Mouse (Mus musculus) lung, postnatal 0 days (tissue): ENCODE data around the gene Snapc3. TPM values are rescaled to one million over a fixed set of nuclear protein-coding genes. Genes with fewer than 3 reads are reported as not detected.

Experiments used
- ATAC-seq: fragments of 200-750 bp; cut with Nextera tagmentation; 2 replicates; pipeline ENCODE4 v1.8.0; 2017; ENCODE audit warnings: moderate library complexity
- DNase-seq: peaks from one replicate; pipeline ENCODE4 v3.0.0-alpha.2; 2016; ENCODE audit warnings: low spot score
- H3K27ac ChIP-seq: fragments of 300-500 bp; sonication (generic); 2 replicates; pipeline ENCODE4 v1.5.1; 2014; ENCODE audit warnings: antibody characterized with exemption, mild to moderate bottlenecking, low read length, mixed read lengths
- H3K27me3 ChIP-seq: fragments of 300-500 bp; sonication (generic); replicated peaks from 2 replicates; pipeline ENCODE4 v1.6.1; 2014; ENCODE audit warnings: low read length, mixed read lengths; ENCODE audit not compliant: insufficient read depth
- H3K36me3 ChIP-seq: fragments of 300-500 bp; sonication (generic); 2 replicates; pipeline ENCODE4 v1.6.1; 2014; ENCODE audit warnings: low read length, mixed read lengths; ENCODE audit not compliant: insufficient read depth
- H3K4me1 ChIP-seq: fragments of 300-500 bp; sonication (generic); 2 replicates; pipeline ENCODE4 v1.6.1; 2014; ENCODE audit warnings: antibody characterized with exemption, low read depth, low read length, mixed read lengths; ENCODE audit not compliant: insufficient read depth
- H3K4me2 ChIP-seq: fragments of 300-500 bp; sonication (generic); replicated peaks from 2 replicates; pipeline ENCODE4 v1.6.1; 2014; ENCODE audit warnings: low read depth, mild to moderate bottlenecking, low read length, moderate library complexity, mixed read lengths
- H3K4me3 ChIP-seq: fragments of 300-500 bp; sonication (generic); 2 replicates; pipeline ENCODE4 v1.5.1; 2014; ENCODE audit warnings: low read depth, low read length
- H3K9ac ChIP-seq: fragments of 300-500 bp; sonication (generic); replicated peaks from 2 replicates; pipeline ENCODE4 v1.6.1; 2014; ENCODE audit warnings: low read depth, mild to moderate bottlenecking
- H3K9me3 ChIP-seq: fragments of 300-500 bp; sonication (generic); 2 replicates; pipeline ENCODE4 v1.6.1; 2016; ENCODE audit warnings: low read length, mixed read lengths
- CTCF ChIP-seq: IDR thresholded peaks from 2 replicates; pipeline ENCODE4 v1.5.1; 2016; ENCODE audit warnings: antibody characterized with exemption, mild to moderate bottlenecking
- EP300 ChIP-seq: IDR thresholded peaks from 2 replicates; pipeline ENCODE4 v1.6.1; 2016; ENCODE audit warnings: antibody characterized with exemption, mild to moderate bottlenecking, control low read depth
- WGBS: fragments of 180-500 bp; shearing (Covaris S2); extraction: QIAGEN DNeasy Blood & Tissue Kit; methylation state at CpG from one replicate; pipeline ENCODE4 v1.1.7; 2014; 5-methylcytosine and 5-hydroxymethylcytosine counted together
- polyA plus RNA-seq: library from polyadenylated mRNA; unstranded; fragments of >200 nt; fragmentation: Nextera tagmentation; extraction: Ambion mirVana; gene quantifications from 2 replicates; pipeline ENCODE4 v1.2.1, GENCODE M21; 2015

Snapc3 gene
- polyA plus RNA-seq, 1 experiment from 2014 or later: 21.5 TPM

DNA sequence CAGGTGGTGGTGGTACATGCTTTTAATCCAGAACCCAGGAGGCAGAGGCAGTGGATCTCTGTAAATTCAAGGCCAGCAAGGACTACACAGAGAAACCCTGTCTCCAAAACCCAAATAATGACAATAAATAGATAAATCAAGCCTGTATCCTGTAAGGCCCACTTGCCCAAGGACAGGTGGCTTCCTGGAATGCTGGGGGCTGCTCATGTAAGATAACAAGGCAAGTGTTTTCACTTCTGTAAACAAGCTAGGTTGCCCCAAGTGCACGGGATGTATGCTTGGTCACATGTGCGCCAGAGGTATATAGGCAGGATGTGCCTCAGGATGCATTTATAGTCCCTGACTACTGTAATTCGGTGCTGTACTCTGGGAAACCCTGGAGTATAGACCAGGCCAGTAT lies 5.5 kb upstream of the Snapc3 start:
- 52% methylated on average over 3 of the region's 3 CpGs for WGBS
- TF ChIP-seq CTCF (no peak), EP300 (no peak)

DNA sequence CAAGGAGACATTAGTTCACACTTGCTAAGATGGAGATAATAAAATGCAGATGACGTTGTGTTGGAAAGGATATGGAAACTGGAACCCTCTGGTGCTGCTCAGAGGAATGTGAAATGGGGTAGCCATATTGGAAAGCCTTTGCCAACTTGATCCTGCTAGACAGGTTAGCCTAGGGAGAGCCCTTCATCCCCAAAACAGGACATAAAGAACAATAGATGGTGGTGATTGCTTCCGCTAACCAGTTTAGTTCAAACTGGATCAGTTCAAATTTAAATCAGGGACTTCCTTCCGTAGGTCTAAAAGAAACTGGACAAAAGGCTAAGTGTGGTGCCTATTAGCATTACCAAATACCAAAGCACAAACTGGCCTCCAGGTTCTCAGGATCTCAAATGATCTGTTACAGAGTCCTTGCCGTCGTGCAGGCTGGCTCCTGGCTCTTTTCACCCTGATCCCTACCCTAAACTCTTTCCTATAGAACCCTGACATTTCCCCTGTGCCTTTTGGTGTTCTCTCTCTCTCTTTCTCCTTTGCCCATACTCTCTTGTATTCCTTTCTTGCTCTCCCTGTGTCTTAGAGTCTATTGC lies 3.2 kb upstream of the Snapc3 start:
- no peaks in the 10 kb centered on the region for H3K36me3 ChIP-seq
- DNase-seq: no peak
- TF ChIP-seq CTCF (no peak), EP300 (no peak)
- H3K27ac ChIP-seq: no peak overlapping the region
- no peak overlapping the region for H3K4me2 ChIP-seq
- 85% methylated on average over 5 of the region's 5 CpGs for WGBS
- H3K9ac ChIP-seq: no peak overlapping the region
- no peak overlapping the region for H3K4me3 ChIP-seq
- no peaks in the 10 kb centered on the region for H3K9me3 ChIP-seq
- no peak for ATAC-seq
- H3K4me1 ChIP-seq: no peaks in the 10 kb centered on the region; the same call in 1 of the 2 replicates
- no peaks in the 10 kb centered on the region for H3K27me3 ChIP-seq

More for the DNA sequence above, 5.5 kb upstream of the Snapc3 start:
- ATAC-seq (no peak), DNase-seq (no peak)
- Histone ChIP-seq H3K4me1 (no peaks in the 10 kb centered on the region), H3K9me3 (peaks cover 10% of the 10 kb centered on the region), H3K27ac (no peak overlapping the region), H3K36me3 (no peaks in the 10 kb centered on the region), H3K4me2 (no peak overlapping the region), H3K9ac (no peak overlapping the region), H3K27me3 (no peaks in the 10 kb centered on the region), H3K4me3 (no peak overlapping the region)

DNA sequence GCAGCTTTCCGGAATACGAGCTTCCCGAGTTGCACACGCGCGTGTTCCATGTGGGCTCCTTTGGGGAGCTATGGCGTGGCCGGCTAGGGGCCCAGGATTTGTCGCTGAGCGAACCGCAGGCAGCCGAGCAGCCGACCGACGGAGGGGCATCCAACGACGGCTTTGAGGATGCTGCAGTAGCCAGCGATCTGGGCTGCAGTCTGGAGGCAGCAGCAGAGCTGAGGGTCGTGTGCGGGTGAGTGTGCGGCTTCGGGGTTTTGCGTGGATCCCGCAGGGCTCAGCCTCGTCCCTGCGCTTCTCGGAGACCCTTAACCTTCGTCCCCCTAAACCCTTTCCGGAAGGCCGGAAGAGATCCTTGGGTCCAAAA lies 279 bp downstream of the Snapc3 start:
- Histone ChIP-seq H3K9ac (peak overlapping the region; percentile 65), H3K9me3 (no peaks in the 10 kb centered on the region), H3K4me3 (peak overlapping the region; percentile 82), H3K27me3 (no peaks in the 10 kb centered on the region), H3K4me1 (no peaks in the 10 kb centered on the region; the same call in 1 of the 2 replicates), H3K27ac (peak overlapping the region; percentile 58), H3K36me3 (no peaks in the 10 kb centered on the region), H3K4me2 (peak overlapping the region; percentile 67)
- WGBS: under 1% methylated on average over 29 of the region's 30 CpGs
- no peak for TF ChIP-seq EP300
- TF ChIP-seq CTCF: no peak
- peak; percentile 46 for ATAC-seq
- no peak for DNase-seq

DNA sequence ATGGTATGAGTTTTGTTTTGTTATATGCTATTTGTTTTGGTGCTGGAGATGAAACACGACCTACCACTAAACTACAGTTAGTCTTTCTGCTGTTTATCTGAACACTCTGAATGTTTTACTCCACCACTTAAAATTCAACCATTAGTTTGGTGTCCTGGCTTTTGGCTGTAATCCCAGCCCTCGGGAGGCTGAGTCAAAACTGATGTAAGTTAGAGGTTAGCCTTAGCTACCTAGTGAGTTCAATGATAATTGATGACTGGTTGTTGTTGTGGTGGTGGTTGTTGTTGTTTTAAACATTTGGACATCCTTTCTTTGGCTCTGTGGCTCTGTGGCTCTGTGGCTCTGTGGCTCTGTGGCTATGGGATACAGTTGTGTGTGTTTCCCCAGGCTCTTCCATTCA lies 1.3 kb downstream of the Snapc3 start:
- Histone ChIP-seq H3K4me1 (no peaks in the 10 kb centered on the region; the same call in 1 of the 2 replicates), H3K4me3 (peak overlapping the region; percentile 82), H3K9me3 (no peaks in the 10 kb centered on the region), H3K9ac (no peak overlapping the region), H3K27ac (no peak overlapping the region), H3K27me3 (no peaks in the 10 kb centered on the region), H3K4me2 (peak overlapping the region; percentile 67), H3K36me3 (no peaks in the 10 kb centered on the region)
- no peak for ATAC-seq
- DNase-seq: no peak
- no peak for TF ChIP-seq CTCF
- TF ChIP-seq EP300: no peak
- 46% methylated on average over 2 of the region's 2 CpGs for WGBS

DNA sequence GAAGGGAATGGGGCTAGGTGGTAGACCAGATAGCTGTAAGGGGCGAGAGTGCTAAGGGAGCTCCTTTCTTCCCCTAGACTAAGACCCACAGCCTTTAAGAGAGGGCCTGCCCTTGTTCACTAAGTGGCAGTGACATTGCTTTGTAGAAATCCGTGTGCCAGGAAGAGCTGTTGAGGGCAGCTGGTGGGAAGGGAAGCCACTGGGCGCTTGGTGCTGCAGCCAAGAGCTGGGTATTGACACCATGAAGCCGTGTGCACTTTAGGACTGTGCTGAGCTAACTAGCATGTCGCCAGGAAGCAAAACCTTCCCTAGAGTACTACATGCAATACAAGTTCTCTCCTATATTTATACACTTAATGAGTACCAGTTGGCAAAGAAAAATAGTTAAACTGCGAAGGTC lies 6.1 kb downstream of the Snapc3 start:
- no peaks in the 10 kb centered on the region for H3K9me3 ChIP-seq
- DNase-seq (no peak), ATAC-seq (no peak)
- no peak overlapping the region for H3K9ac ChIP-seq
- no peaks in the 10 kb centered on the region for H3K4me1 ChIP-seq
- 0 out of 2 replicates have a peak, but pooled peaks cover 4% of the 10 kb centered on the region for H3K36me3 ChIP-seq
- no peaks in the 10 kb centered on the region for H3K27me3 ChIP-seq
- H3K27ac ChIP-seq: no peak overlapping the region
- no peak overlapping the region for H3K4me2 ChIP-seq
- H3K4me3 ChIP-seq: no peak overlapping the region
- TF ChIP-seq CTCF: no peak
- TF ChIP-seq EP300: no peak
- 91% methylated on average over 6 of the region's 6 CpGs for WGBS

DNA sequence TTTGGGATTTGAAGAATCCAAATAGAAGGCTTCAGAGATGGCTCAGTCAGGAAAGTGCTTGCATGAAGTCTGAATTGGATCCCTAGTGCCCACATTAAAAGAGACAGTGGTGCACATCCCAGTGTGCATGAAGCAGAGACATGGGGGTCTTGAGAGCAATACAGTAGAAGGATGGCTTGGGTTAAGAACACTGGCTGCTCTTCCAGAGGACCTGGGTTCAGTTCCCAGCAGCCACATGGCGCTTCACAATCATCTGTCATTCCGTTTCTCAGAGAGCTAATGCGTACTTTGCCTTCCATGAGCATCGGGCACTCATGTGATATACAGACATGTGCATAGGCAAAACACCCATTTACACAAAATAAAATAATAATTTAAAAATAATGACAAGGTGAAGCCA lies 7.6 kb downstream of the Snapc3 start:
- WGBS: 96% methylated on average over 4 of the region's 4 CpGs
- TF ChIP-seq CTCF: no peak
- TF ChIP-seq EP300: no peak
- no peak overlapping the region for H3K27ac ChIP-seq
- H3K9ac ChIP-seq: no peak overlapping the region
- H3K4me1 ChIP-seq: no peaks in the 10 kb centered on the region
- ATAC-seq: no peak
- 0 out of 2 replicates have a peak, but pooled peaks cover 4% of the 10 kb centered on the region for H3K36me3 ChIP-seq
- no peak for DNase-seq
- H3K27me3 ChIP-seq: no peaks in the 10 kb centered on the region
- no peak overlapping the region for H3K4me3 ChIP-seq
- no peak overlapping the region for H3K4me2 ChIP-seq
- H3K9me3 ChIP-seq: no peaks in the 10 kb centered on the region
